Mouse (Mus musculus): ENCODE data around the gene Lsg1. TPM values are rescaled to one million over a fixed set of nuclear protein-coding genes. Genes with fewer than 3 reads are reported as not detected.

The Lsg1 gene
- 2.3 and 6.9 TPM in 2 replicates for polyA plus RNA-seq (2012; ENCODE audit: low replicate concordance)

GRCm38 (mm10) chr16:30587494-30588327 is at the start of gene Lsg1:
Lsg1 (minus strand) TSS chr16:30587592.

DNA sequence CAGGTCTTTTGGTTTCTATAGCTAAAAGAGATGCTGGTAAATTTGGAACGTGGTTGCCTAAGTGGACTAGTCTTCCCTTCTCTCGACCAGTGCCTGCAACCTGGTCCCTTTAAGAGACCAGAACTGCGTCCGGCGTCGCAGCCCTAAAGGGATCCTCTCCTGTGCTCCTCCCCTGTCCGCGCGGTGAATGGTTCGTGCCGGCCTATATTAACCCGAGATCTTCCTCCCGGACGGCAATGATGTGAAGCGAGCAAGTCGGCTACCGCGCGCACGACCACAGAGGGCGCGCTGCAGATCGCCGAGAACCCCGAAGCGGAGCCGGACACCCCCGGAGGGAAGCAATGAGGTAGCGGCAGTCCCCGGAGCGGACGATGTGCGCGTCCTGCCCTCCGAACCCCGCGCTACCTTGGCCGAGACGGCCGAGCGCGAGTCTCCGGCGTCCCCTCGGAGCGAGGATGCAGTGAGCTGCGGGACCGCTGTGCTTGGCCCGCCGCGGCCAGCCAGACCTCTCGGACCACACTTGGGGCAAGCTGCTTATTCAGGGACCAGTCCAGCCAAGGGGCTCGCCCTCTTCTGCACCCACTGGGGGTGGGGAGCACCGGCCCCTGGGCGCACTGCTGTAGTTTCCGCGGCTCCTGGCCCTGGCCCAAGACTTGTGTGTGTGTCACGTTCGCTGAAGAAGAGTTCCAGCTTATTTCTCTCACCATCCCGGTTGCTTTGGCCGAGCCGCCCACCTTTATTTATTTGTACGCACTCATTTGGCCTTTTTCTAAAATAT is 12.3 kb upstream of the Lsg1 start, which contains the start of gene Fam43a:
TSS of gene Fam43a (plus strand) at position 233 of the 778 bp plus-strand sequence.

DNA sequence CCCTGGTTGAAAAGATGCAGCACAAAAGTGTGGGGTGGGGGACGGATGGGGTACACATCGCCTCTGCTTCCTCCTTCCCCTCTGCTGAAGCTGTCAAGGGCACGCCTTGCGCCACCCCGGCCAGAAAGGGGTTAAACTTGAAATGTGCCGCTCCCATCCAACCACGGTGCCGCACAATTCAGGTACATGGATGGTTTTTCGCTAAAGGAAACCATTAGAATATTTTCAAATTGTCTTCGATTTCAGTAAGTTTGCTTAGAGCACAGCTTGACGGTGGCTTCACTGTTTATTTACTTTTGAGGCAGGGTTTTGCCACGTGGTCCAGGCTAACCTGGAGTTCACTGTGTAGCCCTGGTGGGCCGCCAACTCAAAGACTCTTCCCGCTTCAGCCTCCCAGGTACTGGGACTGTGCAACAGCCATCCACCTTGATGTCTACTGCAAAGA is 36.6 kb downstream of the Lsg1 start, which contains the start of gene Tmem44:
TSS of gene Tmem44 (minus strand) at position 95 of the 445 bp plus-strand sequence.

Other genes starting within 250 kb of the Lsg1 start
- gene Atp13a3, start 181.6 kb downstream of the Lsg1 start, polyA plus RNA-seq (2012; ENCODE audit: low replicate concordance): 158 and 287 TPM in 2 replicates
- gene Tmem44, start 36.8 kb downstream of the Lsg1 start, polyA plus RNA-seq (2012; ENCODE audit: low replicate concordance): 0.39 and 1.9 TPM in 2 replicates
- 14.4 and 24.4 TPM in 2 replicates for gene Fam43a, start 12.1 kb upstream of the Lsg1 start, polyA plus RNA-seq (2012; ENCODE audit: low replicate concordance)